Mouse (Mus musculus): ENCODE measurements around the gene Ybx3. TPM values are rescaled to one million over a fixed set of nuclear protein-coding genes. Genes with fewer than 3 reads are reported as not detected.

The Ybx3 gene
- total RNA-seq, 2 experiments from 2014 or later, result 202 to 215 TPM

DNA sequence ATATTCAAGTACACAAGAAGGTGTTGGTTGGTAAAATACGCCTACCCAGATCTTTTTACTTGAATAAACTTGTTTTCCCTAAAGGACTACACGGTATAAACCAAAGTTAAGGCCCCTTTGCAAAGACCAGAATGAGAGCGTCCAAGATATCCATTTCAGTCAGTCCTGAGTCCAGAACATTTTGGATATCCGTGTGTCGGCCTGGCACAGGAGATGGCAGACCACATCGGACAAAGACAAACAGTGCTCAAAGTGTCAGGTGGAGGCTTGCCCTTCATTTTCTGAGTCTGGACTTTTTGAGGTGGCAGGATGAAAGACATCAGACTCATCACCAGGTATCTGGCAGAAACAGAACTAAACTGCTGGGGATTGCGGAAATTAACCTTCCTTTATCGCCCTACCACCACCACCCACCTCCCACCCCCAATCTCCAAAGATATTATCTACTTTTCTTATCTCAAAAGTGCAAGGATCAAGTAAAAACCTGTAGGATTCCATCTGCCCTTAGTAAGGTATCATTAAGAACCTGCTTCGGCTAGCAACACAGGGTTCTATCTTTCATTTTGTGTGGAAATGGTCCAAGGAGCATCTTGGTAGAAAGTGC lies 1.8 kb downstream of the Ybx3 start:
- ATAC-seq (ENCODE audit: poor library complexity, severe bottlenecking), result no peak

DNA sequence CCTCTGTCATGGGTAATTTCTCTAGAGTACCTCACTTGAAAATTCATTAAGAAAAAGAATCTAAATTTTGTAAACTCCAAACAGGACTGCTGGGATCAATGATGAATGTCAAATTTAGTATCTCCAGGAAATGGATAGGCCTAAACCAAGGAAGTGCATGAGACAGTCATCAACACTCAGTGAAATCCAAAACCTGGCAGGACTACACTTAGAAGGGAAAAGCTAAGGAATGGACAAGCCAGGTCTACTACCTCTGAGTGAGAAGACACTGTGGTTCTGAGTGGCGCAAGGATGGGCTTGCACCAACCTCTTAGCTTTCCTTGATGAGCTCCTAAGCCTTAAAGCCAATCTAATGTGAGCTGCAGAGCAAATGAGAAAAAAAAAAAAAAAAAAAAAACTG lies 2.8 kb downstream of the Ybx3 start:
- no peak for ATAC-seq (ENCODE audit: poor library complexity, severe bottlenecking)

GRCm38 (mm10) chr6:131383713-131384330 lies 4.5 kb downstream of the Ybx3 start:
- no peak for ATAC-seq (ENCODE audit: poor library complexity, severe bottlenecking)

DNA sequence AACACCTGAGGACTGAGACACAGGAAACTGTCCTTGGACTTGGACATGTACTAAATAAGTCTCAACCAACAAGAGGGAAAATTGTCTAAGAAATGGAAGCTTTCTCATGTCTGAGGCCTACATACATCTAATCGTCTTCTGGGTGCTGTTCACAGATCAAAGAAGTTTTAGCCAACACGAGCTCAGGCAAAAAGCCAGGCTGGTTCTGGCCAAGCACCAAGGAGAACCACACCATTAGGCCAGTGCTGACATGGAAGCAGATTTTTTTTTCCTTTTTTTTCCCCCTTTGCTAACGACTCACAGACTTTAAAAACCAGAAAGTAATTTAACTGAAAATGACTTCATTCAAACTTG lies 5.3 kb downstream of the Ybx3 start:
- ATAC-seq (ENCODE audit: poor library complexity, severe bottlenecking), result no peak

DNA sequence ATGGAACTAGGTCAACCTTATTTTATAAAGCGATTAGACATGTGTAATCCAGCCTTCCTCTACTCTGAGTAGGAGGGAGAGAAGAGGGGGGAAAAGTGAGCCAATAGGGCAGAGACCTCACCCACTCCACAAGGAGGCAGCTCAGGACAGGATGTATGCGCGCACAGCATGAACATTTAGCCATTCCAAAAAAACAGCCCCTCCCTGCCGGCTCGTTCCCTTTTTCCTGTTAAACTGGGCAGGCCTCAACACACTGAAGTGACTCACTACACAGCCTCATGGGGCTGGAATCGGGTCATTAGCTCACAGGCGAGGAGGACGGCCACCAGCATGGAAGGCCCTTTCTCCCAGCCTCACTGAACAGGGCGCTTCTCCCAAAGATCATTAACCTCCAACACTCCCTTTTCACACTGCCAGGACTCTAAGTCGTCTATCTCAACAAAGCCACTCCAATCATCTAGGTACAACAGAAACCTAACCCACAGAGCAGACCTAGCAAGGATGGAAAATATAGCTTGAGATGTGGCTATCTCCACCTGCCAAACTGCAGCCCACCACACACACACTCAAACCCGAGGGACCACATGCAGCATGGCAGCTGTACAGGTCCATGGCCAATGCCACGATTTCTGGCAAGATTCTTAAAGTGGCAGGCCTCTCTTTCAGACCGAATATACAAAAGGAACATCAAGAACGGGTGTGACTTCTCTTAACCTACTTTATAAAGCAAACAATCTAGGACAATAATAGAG lies 5.9 kb downstream of the Ybx3 start:
- no peak for ATAC-seq (ENCODE audit: poor library complexity, severe bottlenecking)

GRCm38 (mm10) chr6:131378858-131379428 lies 9.3 kb downstream of the Ybx3 start:
- no peak for ATAC-seq (ENCODE audit: poor library complexity, severe bottlenecking)

GRCm38 (mm10) chr6:131377378-131377777 lies 10.9 kb downstream of the Ybx3 start:
- no peak for ATAC-seq (ENCODE audit: poor library complexity, severe bottlenecking)

DNA sequence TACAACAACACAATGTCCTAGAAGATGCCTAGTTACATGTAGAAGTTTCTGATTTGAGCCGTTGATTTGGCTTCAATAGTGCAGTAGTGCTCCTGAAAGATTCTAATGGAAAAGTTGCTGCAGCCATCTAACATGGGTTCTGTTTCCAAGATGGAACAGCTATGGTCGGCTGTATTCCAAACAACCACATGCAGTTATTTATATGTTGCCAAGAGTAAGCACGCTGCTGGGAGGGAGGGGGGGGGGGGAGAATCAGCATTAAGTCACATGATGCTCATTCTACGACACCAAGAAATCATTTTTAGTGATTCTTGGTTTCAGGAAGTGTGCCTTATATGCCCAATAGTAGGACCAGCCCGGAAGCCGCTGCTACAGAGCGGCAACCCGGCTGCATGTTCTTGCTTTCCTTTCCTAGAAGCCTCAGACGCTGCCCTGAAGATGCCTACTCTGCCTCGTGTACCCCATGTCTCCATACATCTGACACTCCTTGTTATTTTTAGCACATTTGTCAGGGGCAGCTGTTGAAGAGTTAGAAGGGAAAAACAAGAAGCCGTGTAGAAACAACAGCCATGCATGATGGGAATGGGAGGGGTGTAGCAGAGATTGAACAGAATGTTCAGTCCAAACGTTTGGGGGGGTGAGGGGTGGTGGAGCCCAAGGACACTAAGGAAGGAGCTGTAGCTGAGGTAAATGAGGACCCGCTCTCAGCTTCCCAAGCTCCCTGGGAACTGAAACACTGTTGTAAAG lies 13.5 kb downstream of the Ybx3 start:
- no peak for ATAC-seq (ENCODE audit: poor library complexity, severe bottlenecking)

GRCm38 (mm10) chr6:131373160-131373559 lies 15.1 kb downstream of the Ybx3 start:
- peak; percentile 58 for ATAC-seq (ENCODE audit: poor library complexity, severe bottlenecking)

DNA sequence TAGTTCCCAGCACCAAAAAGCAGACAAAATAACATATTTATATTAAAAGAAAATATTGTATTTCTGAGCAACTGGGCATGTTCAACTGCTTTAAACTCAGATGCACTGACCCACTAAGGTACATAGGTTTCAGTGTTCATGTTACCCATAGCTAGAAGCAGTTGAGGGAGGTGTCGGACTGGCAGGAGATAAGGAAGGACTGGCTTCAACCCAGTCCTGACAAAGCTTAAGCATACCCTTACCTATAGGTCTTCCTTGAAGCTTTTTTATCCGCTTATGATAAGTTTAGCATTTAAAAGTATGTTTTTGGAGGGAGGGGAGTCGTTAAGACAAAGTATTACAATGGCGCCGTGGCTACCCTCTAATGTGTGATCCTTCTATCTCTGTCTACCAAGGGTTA lies 17.5 kb downstream of the Ybx3 start:
- ATAC-seq (ENCODE audit: poor library complexity, severe bottlenecking), result no peak

DNA sequence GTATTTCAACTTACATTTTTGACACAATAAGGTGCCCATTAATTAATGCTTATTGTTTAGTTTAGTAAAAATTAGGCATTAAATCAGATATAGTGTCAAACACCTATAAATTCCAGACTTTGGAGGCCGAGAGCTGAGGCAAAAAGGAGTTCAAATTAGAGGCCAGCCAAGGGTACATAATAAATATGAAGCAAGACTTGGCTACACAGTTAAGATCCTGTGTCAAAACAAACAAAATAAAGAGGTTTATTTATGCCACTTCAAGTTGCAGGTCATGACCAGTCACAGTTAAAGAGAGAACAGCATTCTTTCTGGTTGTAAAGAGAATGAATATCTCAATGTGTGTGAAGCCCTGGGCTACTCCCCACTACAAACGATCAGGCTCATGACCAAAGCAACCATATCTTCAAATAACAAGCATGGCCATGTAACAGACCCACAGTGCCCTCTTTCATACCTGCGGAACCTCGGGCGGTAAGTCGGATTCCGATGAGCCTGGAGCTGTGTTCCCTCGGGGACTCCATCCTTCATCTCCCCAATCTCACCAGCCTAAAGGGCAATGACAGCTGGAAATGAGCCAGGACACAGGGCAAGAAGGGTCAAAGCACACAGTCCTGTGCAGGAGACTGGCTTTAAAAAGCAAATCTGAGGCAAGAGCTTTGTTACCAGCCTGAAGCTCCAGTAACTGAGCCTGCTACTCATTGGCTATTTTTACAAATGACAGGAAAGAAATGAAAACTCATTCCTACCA lies 18.2 kb downstream of the Ybx3 start:
- ATAC-seq (ENCODE audit: poor library complexity, severe bottlenecking), result no peak

DNA sequence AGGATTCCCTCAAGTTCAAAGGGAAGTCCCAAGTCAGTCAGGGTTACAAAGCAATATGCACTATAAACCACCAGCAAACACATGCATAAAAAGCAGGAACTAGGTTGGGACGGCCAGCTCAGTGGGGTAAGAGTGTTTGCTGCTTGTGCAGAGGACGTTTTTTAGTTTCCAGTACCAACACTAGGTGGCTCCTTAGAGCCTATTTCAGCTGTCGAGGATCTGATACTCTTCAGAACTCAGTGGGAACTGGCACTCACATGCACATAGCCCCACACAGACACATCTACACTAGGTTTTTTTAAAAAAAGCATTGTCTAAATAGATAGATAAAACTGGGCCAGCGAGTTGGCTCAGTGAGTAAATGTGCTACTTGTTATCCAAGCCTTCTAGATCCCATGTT lies 21.2 kb downstream of the Ybx3 start:
- peak; percentile 89 for ATAC-seq (ENCODE audit: poor library complexity, severe bottlenecking)

- no peak for ATAC-seq (ENCODE audit: poor library complexity, severe bottlenecking)
Measured at GRCm38 (mm10) chr6:131364353-131364752, 23.9 kb downstream of the Ybx3 start.

- ATAC-seq (ENCODE audit: poor library complexity, severe bottlenecking), result no peak
Measured at GRCm38 (mm10) chr6:131362987-131363765, 25.1 kb downstream of the Ybx3 start.

GRCm38 (mm10) chr6:131360693-131361092 lies 27.6 kb downstream of the Ybx3 start:
- peak; percentile 60 for ATAC-seq (ENCODE audit: poor library complexity, severe bottlenecking)

DNA sequence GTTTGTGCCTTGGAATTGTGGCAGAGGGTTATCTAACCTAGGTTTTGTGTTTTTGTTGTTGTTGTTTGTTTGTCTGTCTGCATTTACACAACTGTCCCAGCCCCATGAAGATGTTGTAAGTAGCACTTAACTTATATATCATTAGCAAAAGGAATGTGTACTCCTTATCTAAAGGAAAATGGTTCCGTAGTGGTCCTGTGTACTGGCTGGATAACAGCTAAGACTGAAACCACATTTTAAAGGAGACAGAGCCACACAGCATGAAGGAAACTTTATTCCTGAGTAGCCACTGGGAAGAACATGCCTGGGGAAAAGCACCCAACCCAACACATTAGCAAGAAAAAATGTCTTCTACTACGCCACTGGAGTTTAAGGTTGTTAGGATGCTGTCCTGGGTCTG lies 28.7 kb downstream of the Ybx3 start:
- ATAC-seq (ENCODE audit: poor library complexity, severe bottlenecking), result no peak

- ATAC-seq (ENCODE audit: poor library complexity, severe bottlenecking), result no peak
Measured at GRCm38 (mm10) chr6:131354913-131355312, 33.4 kb downstream of the Ybx3 start.

DNA sequence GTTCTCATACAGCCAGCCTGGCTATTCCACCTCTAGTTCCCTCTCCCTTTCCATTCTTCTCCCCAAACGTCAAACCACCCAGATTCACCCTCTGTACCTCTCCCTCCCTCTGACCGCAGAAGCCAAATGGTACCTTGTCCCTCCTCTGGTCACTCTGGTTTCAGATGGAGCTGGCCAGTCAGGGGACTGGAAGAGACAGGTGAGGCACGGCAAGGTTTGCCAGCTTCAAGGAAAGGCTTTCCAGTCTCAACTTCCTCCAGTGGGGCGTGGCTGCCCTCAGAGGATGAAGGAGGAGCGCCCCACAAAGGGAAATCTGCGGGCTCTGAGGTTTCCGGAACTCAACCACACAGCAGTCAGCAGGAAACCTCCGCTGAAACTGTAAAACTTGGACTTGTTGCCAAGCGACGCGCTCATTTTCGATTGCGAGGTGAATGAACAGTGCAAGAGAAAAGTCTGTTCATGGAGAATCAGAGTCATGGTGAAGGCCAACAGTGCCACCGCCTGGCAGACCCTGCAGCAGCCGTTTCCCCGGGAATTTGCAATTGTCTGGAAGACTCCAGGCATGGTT lies 34.8 kb downstream of the Ybx3 start, which contains the start of gene Styk1:
Gene Styk1, minus strand, starts transcription at position 246 of the 568 bp plus-strand sequence.
- peak; percentile 88 for ATAC-seq (ENCODE audit: poor library complexity, severe bottlenecking)

GRCm38 (mm10) chr6:131347026-131347425 lies 41.2 kb downstream of the Ybx3 start:
- ATAC-seq (ENCODE audit: poor library complexity, severe bottlenecking), result no peak
